Mouse (Mus musculus) megakaryocyte progenitor cell, adult 5-6 weeks (primary cell): ENCODE results near the gene Rragb. TPM values are rescaled to one million over a fixed set of nuclear protein-coding genes. Genes with fewer than 3 reads are reported as not detected.
A peak's percentile ranks its signal among the peaks of the same experiment; 100 is the strongest.

Experiments
- ATAC-seq: replicated peaks from 2 replicates; pipeline ENCODE4 v1.8.0; 2016; ENCODE audit warnings: mild to moderate bottlenecking, moderate TSS enrichment, inconsistent platforms; ENCODE audit not compliant: poor library complexity
- total RNA-seq, 2 experiments: library from RNA; stranded (forward) in 1 of 2; stranded (reverse) in 1 of 2; fragments of 157-497, 149-512 nt in 1 of 2; fragments of 200-1000 nt in 1 of 2; gene quantifications; 2 replicates each; pipeline versions ENCODE4 v1.2.3 to v1.2.4; 2015 to 2017

Gene Rragb
- 4.6 and 7.0 TPM in 2 replicates for total RNA-seq (2015)
- 6.9 and 9.4 TPM in 2 replicates for total RNA-seq (2017)

DNA sequence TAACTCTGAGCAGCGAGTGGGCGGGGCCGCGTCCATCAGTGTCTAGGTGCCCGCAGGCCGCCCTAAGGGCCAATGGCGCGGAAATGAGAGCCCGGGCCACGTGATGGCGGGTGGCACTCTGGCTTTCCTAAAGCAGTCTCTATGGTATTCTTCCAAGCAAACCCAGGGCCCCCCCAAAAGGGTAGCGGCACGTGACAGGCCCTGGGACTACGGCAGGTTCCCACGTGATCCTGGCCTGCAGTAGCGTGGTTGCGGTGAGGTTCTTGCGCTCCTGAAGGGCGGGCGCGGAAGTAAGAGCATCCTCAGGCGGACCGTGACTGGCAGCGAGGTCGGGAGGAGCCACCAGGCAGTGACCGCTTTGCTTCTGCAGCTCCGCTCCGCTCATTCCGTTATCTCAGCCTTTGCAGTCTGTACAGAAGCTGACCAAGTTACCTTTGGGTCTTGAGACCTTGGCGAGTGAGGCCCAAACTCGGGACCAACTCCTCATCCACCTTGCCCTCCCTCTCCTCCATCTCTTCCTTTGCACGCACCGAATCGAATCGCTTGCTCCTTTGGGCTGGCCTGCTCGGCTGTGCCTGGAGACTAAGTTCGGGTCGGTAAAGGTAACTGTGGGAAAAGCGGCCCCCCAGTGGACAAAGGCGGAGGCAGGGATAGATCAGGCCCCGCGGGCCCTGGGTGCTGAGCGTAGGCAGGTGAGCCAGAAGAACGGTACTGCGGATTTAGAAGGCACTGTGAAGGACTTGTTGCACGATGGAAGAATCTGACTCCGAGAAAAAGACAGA, at the start of gene Rragb:
Gene Rragb, plus strand, starts transcription at position 248 of the 782 bp plus-strand sequence.
- peak; percentile 96 for ATAC-seq

DNA sequence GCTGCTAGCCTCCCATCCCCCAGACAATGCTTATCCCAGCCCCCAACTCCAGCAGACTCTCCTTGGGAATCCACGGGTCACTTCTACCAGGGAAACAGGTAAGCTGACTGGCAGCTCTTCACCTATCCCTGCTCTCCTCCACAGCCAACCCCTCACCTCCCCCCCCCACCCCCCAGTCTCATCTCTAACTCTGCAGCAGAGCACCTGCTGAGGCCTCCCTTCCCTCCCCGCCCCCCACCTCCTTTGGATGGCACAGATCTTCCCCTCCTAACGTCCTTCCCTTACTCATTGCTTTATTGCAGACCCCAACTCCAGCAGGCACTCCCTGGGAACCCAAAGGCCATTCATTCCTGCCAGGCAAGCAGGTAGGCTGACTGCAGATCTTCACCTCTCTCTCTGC, 21.3 kb upstream of the Rragb start, which contains the start of gene Foxr2:
Gene Foxr2, plus strand, starts transcription at position 301 of the 400 bp plus-strand sequence.
- ATAC-seq: no peak

DNA sequence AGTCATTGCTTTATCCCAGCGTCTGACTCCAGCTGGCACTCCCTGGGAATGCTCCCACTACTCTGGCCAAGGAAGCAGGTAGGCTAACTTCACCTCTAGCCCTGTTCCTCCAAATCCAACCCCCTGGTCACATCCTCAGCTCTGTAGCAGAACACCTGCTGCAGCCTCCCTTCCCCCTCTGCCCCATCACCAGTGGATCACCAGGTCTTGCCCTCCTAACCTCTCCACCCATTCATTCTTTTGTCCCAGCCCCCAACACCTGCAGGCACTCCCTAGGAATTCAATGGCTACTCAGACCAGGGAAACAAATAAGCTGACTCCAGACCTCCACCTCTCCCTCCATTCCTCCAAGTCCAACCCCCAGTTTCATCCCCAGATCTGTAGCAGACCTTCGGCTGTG, 20.8 kb upstream of the Rragb start:
- no peak for ATAC-seq

DNA sequence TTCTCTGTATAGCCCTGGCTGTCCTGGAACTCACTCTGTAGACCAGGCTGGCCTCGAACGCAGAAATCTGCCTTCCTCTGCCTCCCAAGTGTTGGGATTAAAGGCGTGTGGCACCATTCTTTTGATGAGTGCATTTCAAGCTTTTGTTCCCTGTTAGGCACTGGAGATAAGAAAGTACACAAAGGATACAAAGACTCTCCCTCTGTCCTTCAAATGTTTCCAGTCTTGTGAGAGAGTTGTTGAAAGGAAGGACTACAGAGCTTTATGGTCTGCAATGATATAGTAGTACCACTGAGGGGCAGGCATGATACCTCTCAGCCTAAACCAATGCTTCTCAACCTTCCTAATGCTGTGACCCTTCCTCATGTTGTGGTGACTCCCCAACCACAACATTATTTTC, 2.9 kb downstream of the Rragb start:
- no peak for ATAC-seq

DNA sequence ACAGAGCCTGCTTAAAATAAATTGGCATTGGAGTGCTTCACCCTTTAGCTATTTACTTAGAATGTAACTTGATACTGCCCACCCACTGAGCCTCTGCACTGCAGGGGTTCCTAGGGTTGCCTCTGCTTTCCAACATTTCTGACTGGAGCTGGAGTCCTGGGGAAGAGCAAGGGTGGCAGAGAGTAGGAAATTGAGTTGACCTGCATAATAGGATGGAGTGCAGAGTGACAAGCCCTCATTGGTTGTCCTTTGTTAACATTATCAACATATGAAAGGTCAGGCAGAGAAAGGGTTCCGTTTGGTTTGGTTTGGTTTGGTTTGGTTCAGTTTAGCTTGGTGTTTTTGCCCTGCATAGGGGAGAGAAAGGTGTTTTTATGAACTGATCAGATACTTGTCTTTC, 12.0 kb downstream of the Rragb start:
- ATAC-seq: no peak

DNA sequence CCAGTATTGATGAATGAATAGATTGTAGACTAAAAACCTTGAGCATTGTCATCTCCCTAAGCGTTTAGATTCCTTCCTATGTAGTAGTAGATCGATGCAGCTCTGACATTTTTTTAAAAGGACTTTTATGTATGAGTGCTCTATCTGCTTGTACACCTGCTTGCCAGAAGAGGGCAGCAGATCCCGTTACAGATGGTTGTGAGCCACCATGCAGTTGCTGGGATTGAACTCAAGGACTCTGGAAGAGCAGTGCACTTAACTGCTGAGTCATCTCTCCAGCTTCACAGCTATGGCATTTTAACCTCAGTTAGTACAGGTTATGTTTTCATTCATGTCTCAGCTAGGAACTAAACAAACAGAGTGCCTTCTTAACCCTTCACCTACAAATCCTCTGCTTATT, 15.5 kb downstream of the Rragb start:
- peak; percentile 82 for ATAC-seq

DNA sequence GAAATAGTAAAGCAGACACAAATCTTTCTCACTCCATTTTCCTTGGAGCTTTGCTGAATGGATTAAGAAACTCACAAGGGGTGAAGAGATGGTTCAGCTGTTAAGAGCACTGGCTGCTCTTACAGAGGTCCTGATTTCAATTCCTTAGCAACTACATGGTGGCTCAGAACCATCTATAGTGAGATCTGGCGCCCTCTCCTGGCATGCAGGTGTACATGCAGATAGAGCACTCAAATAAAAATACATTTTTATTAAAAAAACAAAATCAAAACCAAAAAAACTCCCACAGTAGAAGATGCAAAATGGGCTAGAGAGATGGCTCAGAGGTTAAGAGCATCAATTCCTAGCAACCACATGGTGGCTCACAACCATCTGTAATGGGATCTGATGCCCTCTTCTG, 35.0 kb downstream of the Rragb start:
- 0 out of 2 replicates have a peak, but pooled peaks have one; percentile 44 for ATAC-seq

DNA sequence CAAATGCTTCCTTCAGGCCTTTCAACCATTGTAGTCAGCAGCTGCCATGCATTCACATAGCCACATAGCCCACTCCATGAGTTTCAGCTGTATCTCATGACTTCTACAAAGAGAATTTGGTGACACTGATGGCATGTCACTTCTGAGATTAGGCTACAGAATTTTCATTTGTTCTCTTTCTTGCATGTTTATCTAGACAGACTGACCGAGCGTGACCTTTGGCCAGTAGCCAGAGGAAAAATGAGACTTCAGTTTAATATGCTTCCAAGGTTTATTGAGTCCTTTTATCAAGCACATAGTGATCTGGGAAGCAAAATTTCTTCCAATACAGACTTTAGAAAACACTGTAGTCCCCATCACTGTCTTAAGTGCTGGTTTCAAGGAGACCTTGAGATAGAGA, 42.4 kb downstream of the Rragb start:
- ATAC-seq: no peak

DNA sequence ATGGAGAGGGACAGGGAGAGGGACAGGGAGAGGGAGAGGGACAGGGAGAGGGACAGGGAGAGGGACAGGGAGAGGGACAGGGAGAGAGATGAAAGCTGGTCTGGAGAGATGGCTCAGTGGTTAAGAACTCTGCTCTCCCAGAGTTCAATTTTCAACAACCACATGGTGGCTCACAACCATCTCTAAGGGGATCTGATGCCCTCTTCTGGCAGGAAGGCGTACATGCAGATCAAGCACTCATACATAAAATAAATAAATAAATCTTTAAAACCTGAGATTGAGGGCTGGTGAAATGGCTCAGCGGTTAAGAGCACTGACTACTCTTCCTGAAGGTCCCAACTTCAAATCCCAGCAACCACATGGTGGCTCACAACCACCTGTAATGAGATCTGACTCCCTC, 59.4 kb downstream of the Rragb start:
- ATAC-seq: peak; percentile 48

DNA sequence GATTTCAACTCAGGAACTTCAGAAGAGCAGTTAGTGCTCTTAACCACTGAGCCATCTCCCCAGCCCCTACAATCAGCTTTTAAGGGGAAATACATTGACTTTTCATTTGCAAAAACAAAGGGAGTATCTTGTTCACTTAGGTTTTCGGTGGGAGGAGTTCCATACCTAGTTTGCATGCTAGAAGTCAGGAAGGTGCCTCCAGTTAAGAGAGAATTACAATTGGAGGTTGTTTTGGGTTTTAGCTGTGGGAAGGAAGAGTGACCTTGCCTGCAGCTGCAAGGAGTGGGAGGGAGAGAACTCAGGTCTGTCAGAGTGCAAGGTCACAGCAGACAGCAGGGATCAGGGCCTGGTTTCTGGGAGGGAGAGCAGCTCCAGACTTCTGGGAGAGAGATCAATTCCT, 71.3 kb downstream of the Rragb start:
- ATAC-seq: no peak

Other genes with a start within 250 kb of the Rragb start
- 0.62 and 1.2 TPM in 2 replicates for gene Usp51, start 133.5 kb upstream of the Rragb start, total RNA-seq (2015)
- 0.29 and 0.61 TPM in 2 replicates for gene Usp51, start 133.5 kb upstream of the Rragb start, total RNA-seq (2017)
- 0.27 and 0.46 TPM in 2 replicates for gene Mageh1, start 102.4 kb upstream of the Rragb start, total RNA-seq (2015)
- 0.44 and 0.50 TPM in 2 replicates for gene Mageh1, start 102.4 kb upstream of the Rragb start, total RNA-seq (2017)
- gene Foxr2, start 21.2 kb upstream of the Rragb start, total RNA-seq (2015): not detected in 2 replicates
- gene Foxr2, start 21.2 kb upstream of the Rragb start, total RNA-seq (2017): not detected in 2 replicates
- 2.4 and 3.2 TPM in 2 replicates for gene Klf8, start 97.5 kb downstream of the Rragb start, total RNA-seq (2015)
- gene Klf8, start 97.5 kb downstream of the Rragb start, total RNA-seq (2017): 1.6 and 2.8 TPM in 2 replicates